Mouse (Mus musculus) testis, postnatal 14 days (tissue): ENCODE measurements at regions not wholly inside any gene's neighbourhood (a gene's known extent, or its start where the extent isn't known, plus 50 kb on each side); places are given as distances from the start of the nearest gene placed in this dataset.
"Not testable (repeated sequence)": the region's sequence is repeated elsewhere in the genome, so short reads cannot be mapped to it uniquely, and the experiment has no call there.

ENCODE experiments used
- DNase-seq: peaks from one replicate; pipeline ENCODE4 v3.0.0; 2021; ENCODE audit warnings: low spot score

GRCm38 (mm10) chr14:58336148-58336547 is 265.8 kb downstream of the Fgf9 start:
- no peak for DNase-seq

- DNase-seq: no peak
Observed at GRCm38 (mm10) chr14:58323164-58323563, 252.8 kb downstream of the Fgf9 start.

GRCm38 (mm10) chr14:58322461-58322860 is 252.1 kb downstream of the Fgf9 start:
- no peak for DNase-seq

GRCm38 (mm10) chr14:58321875-58322274 is 251.5 kb downstream of the Fgf9 start:
- DNase-seq: no peak

- no peak for DNase-seq
Observed at GRCm38 (mm10) chr14:58321234-58321633, 250.9 kb downstream of the Fgf9 start.

GRCm38 (mm10) chr14:58317640-58318039 is 247.3 kb downstream of the Fgf9 start:
- no peak for DNase-seq

GRCm38 (mm10) chr14:58317231-58317630 is 246.9 kb downstream of the Fgf9 start:
- no peak for DNase-seq

GRCm38 (mm10) chr14:58307695-58308094 is 237.3 kb downstream of the Fgf9 start:
- no peak for DNase-seq

- no peak for DNase-seq
Observed at GRCm38 (mm10) chr14:58306832-58307521, 236.6 kb downstream of the Fgf9 start.

GRCm38 (mm10) chr14:58300411-58300887 is 230.1 kb downstream of the Fgf9 start:
- no peak for DNase-seq

GRCm38 (mm10) chr14:58286007-58286525 is 215.7 kb downstream of the Fgf9 start:
- no peak for DNase-seq

GRCm38 (mm10) chr14:58282708-58283290 is 212.5 kb downstream of the Fgf9 start:
- no peak for DNase-seq

GRCm38 (mm10) chr14:58282264-58282663 is 211.9 kb downstream of the Fgf9 start:
- DNase-seq: no peak

GRCm38 (mm10) chr14:58274440-58274839 is 204.1 kb downstream of the Fgf9 start:
- not testable (repeated sequence) for DNase-seq

- DNase-seq: no peak
Observed at GRCm38 (mm10) chr14:58273693-58274419, 203.5 kb downstream of the Fgf9 start.

- no peak for DNase-seq
Observed at GRCm38 (mm10) chr14:58265373-58265772, 195.0 kb downstream of the Fgf9 start.

- no peak for DNase-seq
Observed at GRCm38 (mm10) chr14:58264401-58264800, 194.1 kb downstream of the Fgf9 start.

GRCm38 (mm10) chr14:58253369-58253968 is 183.1 kb downstream of the Fgf9 start:
- no peak for DNase-seq

- DNase-seq: no peak
Observed at GRCm38 (mm10) chr14:58225869-58226268, 155.5 kb downstream of the Fgf9 start.

- no peak for DNase-seq
Observed at GRCm38 (mm10) chr14:58224419-58224818, 154.1 kb downstream of the Fgf9 start.

- DNase-seq: no peak
Observed at GRCm38 (mm10) chr14:58208401-58208800, 138.1 kb downstream of the Fgf9 start.

GRCm38 (mm10) chr14:58202607-58203295 is 132.4 kb downstream of the Fgf9 start:
- no peak for DNase-seq
